Mouse (Mus musculus) stomach, postnatal 0 days (tissue): Measurements from ENCODE around the gene 1110051M20Rik.

Experiments used
- CTCF ChIP-seq: IDR thresholded peaks from 2 replicates; pipeline ENCODE4 v1.5.1; 2016; ENCODE audit warnings: antibody characterized with exemption, low read depth, mild to moderate bottlenecking, moderate library complexity
- EP300 ChIP-seq: optimal IDR thresholded peaks from 2 replicates; pipeline ENCODE3; 2016; ENCODE audit warnings: antibody characterized with exemption

DNA sequence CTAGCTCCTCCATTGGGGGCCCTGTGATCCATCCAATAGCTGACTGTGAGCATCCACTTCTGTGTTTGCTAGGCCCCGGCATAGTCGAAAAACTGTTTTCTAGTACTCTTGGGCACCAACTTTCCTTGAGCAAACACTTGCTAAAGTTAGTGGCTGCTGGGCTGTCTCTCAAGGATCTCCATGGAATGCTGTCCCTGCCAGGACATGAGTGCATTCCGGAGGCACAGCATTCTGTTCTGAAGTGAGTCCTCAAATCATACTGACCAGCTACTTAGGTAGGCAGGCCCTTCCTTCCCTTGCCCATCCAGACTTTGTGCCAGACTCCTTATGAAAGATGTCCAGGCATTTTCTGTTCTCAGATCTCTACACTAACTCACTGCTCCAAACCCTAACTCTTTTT, 88.7 kb downstream of the 1110051M20Rik start:
- TF ChIP-seq EP300 (no peak), CTCF (no peak)
